29 mouse cellular contexts compared by ENCODE assay signal in genomic region chr5:151213097-151213496, GRCm38 (mm10). TPM values are rescaled to one million over a fixed set of nuclear protein-coding genes. Genes with fewer than 3 reads are reported as not detected.
"Had no signal": no experiment of that assay in that cellular context is flagged by ENCODE, and none has a peak within 500 bp of the region (broad histone marks: within the 10 kb centered on the region; RNA-seq: fewer than 3 reads in every experiment).

No protein-coding gene starts in this region.

- H3K9me3 ChIP-seq: embryonic facial prominence, embryonic 10.5 days; embryonic facial prominence, embryonic 12.5 days; embryonic facial prominence, embryonic 13.5 days; embryonic facial prominence, embryonic 15.5 days; forebrain, embryonic 10.5 days; forebrain, embryonic 12.5 days; forebrain, embryonic 13.5 days; forebrain, embryonic 15.5 days had no signal

- ATAC-seq: forebrain, embryonic 13.5 days; forebrain, embryonic 14.5 days; forebrain, embryonic 15.5 days; forebrain, embryonic 16.5 days; forebrain, postnatal 0 days had no signal

- H3K27me3 ChIP-seq: embryonic facial prominence, embryonic 12.5 days; embryonic facial prominence, embryonic 13.5 days; embryonic facial prominence, embryonic 15.5 days; forebrain, embryonic 12.5 days; forebrain, embryonic 13.5 days; forebrain, embryonic 15.5 days had no signal

- H3K4me3 ChIP-seq: embryonic facial prominence, embryonic 10.5 days; embryonic facial prominence, embryonic 12.5 days; embryonic facial prominence, embryonic 13.5 days; embryonic facial prominence, embryonic 15.5 days; erythroblast, embryonic 14.5 days; forebrain, embryonic 10.5 days; forebrain, embryonic 12.5 days; forebrain, embryonic 13.5 days; forebrain, embryonic 15.5 days; gastrocnemius, adult 2 months; heart, adult 2 months had no signal

- H3K9ac ChIP-seq: embryonic facial prominence, embryonic 12.5 days; embryonic facial prominence, embryonic 13.5 days; embryonic facial prominence, embryonic 15.5 days; forebrain, embryonic 12.5 days; forebrain, embryonic 13.5 days; forebrain, embryonic 15.5 days; forebrain, postnatal 0 days had no signal

- H3K4me2 ChIP-seq: embryonic facial prominence, embryonic 12.5 days; embryonic facial prominence, embryonic 13.5 days; embryonic facial prominence, embryonic 15.5 days; forebrain, embryonic 12.5 days; forebrain, embryonic 13.5 days; forebrain, embryonic 15.5 days had no signal

- DNase-seq: cerebellum, adult 2 months; cerebellum, adult 8-10 months; cerebellum, adult 9-10 months; cerebellum, adult 9-11 months; cerebellum, postnatal 10 days; cerebellum, postnatal 14 days; cerebellum, postnatal 25 days; cerebellum, postnatal 36 days; embryo, embryonic 11 days; forebrain, postnatal 0 days; gastrocnemius, adult 2 months; gastrocnemius, postnatal 10 days; gastrocnemius, postnatal 14 days; gastrocnemius, postnatal 25 days; gastrocnemius, postnatal 36 days; heart, adult 18-20 months; heart, adult 2 months had no signal

- H3K27ac ChIP-seq: embryonic facial prominence, embryonic 10.5 days; embryonic facial prominence, embryonic 12.5 days; embryonic facial prominence, embryonic 13.5 days; embryonic facial prominence, embryonic 15.5 days; forebrain, embryonic 10.5 days; forebrain, embryonic 12.5 days; forebrain, embryonic 13.5 days; forebrain, embryonic 15.5 days; gastrocnemius, adult 2 months; heart, adult 2 months had no signal

- H3K4me1 ChIP-seq: embryonic facial prominence, embryonic 15.5 days; forebrain, embryonic 12.5 days; forebrain, embryonic 13.5 days; forebrain, embryonic 15.5 days had no signal

- H3K36me3 ChIP-seq: embryonic facial prominence, embryonic 10.5 days; embryonic facial prominence, embryonic 12.5 days; embryonic facial prominence, embryonic 13.5 days; embryonic facial prominence, embryonic 15.5 days; forebrain, embryonic 10.5 days; forebrain, embryonic 12.5 days; forebrain, embryonic 15.5 days had no signal

RNA-seq across cellular contexts. Expression of gene Stard13, which starts 20.5 kb away (rescaled TPM):
- total RNA-seq: granulocyte monocyte progenitor cell, adult 5-6 weeks had no signal
